Mouse (Mus musculus): ENCODE results near the gene Rhog. TPM values are rescaled to one million over a fixed set of nuclear protein-coding genes. Genes with fewer than 3 reads are reported as not detected.

Gene Rhog
- polyA plus RNA-seq, 1 experiment, result 47.2 TPM

- no peak for DNase-seq (ENCODE audit: low spot score)
Measured at GRCm38 (mm10) chr7:102222336-102222735, 33.5 kb downstream of the Rhog start.

GRCm38 (mm10) chr7:102221899-102222298 is 34.0 kb downstream of the Rhog start:
- DNase-seq (ENCODE audit: low spot score), result no peak

GRCm38 (mm10) chr7:102211071-102211470 is 44.8 kb downstream of the Rhog start:
- DNase-seq (ENCODE audit: low spot score), result no peak

GRCm38 (mm10) chr7:102209756-102210721 is 45.8 kb downstream of the Rhog start, which contains the start of the genes Nup98 and Pgap2:
Nup98 (minus strand) TSS chr7:102210176.
Pgap2 (plus strand) TSS chr7:102210208.
- DNase-seq (ENCODE audit: low spot score), result peak; percentile 97

GRCm38 (mm10) chr7:102208806-102209363 is 47.0 kb downstream of the Rhog start:
- no peak for DNase-seq (ENCODE audit: low spot score)

GRCm38 (mm10) chr7:102205646-102206045 is 50.2 kb downstream of the Rhog start:
- DNase-seq (ENCODE audit: low spot score), result no peak

GRCm38 (mm10) chr7:102204296-102204857 is 51.5 kb downstream of the Rhog start:
- DNase-seq (ENCODE audit: low spot score), result no peak

- no peak for DNase-seq (ENCODE audit: low spot score)
Measured at GRCm38 (mm10) chr7:102200996-102201785, 54.7 kb downstream of the Rhog start.

- no peak for DNase-seq (ENCODE audit: low spot score)
Measured at GRCm38 (mm10) chr7:102200576-102200975, 55.3 kb downstream of the Rhog start.

GRCm38 (mm10) chr7:102192356-102192755 is 63.5 kb downstream of the Rhog start:
- DNase-seq (ENCODE audit: low spot score), result no peak

Other genes starting within 250 kb of the Rhog start
- gene Il18bp, start 237.4 kb downstream of the Rhog start, polyA plus RNA-seq (2012; rRNA removed), result 6.7 and 8.9 TPM in 2 replicates
- 39.0 and 46.9 TPM in 2 replicates for gene Rnf121, start 190.6 kb downstream of the Rhog start, polyA plus RNA-seq (2012; rRNA removed)
- 28.4 and 32.1 TPM in 2 replicates for gene Xndc1, start 190.5 kb downstream of the Rhog start, polyA plus RNA-seq (2012; rRNA removed)
- gene Xntrpc, start 190.3 kb downstream of the Rhog start, polyA plus RNA-seq (2012; rRNA removed), result 1.8 and 2.3 TPM in 2 replicates
- gene Trpc2, start 172.9 kb downstream of the Rhog start, polyA plus RNA-seq (2012; rRNA removed), result 0.92 TPM in 1 of 2 replicates, not detected in the other
- gene Art1, start 154.3 kb downstream of the Rhog start, polyA plus RNA-seq (2012; rRNA removed), result 0.06 and 0.16 TPM in 2 replicates
- 0.47 and 0.48 TPM in 2 replicates for gene Art5, start 146.6 kb downstream of the Rhog start, polyA plus RNA-seq (2012; rRNA removed)
- 0.03 TPM in 1 of 2 replicates, not detected in the other for gene Chrna10, start 139.2 kb downstream of the Rhog start, polyA plus RNA-seq (2012; rRNA removed)
- 17.6 and 20.9 TPM in 2 replicates for gene Nup98, start 45.9 kb downstream of the Rhog start, polyA plus RNA-seq (2012; rRNA removed)
- 58.9 and 64.7 TPM in 2 replicates for gene Pgap2, start 45.8 kb downstream of the Rhog start, polyA plus RNA-seq (2012; rRNA removed)
- gene Stim1, start 11.8 kb upstream of the Rhog start, polyA plus RNA-seq (2012; rRNA removed), result 89.4 and 107 TPM in 2 replicates
- gene Rrm1, start 185.6 kb upstream of the Rhog start, polyA plus RNA-seq (2012; rRNA removed), result 21.9 and 23.9 TPM in 2 replicates
- not detected in 2 replicates for gene Olfr543, start 225.6 kb upstream of the Rhog start, polyA plus RNA-seq (2012; rRNA removed)
- not detected in 2 replicates for gene Olfr544, start 232.3 kb upstream of the Rhog start, polyA plus RNA-seq (2012; rRNA removed)
- gene Olfr545, start 243.5 kb upstream of the Rhog start, polyA plus RNA-seq (2012; rRNA removed), result not detected in 2 replicates

Data from urinary bladder, adult 2 months (tissue).